Mouse (Mus musculus): Measurements from ENCODE around the gene Marco. TPM values are rescaled to one million over a fixed set of nuclear protein-coding genes. Genes with fewer than 3 reads are reported as not detected.

The Marco gene
- 0.17 and 0.37 TPM in 2 replicates for polyA plus RNA-seq (2014; fragmentation: Nextera tagmentation; extraction: Ambion mirVana)

- 71% methylated on average over 1 of the region's 1 CpGs for WGBS
- no peaks in the 10 kb centered on the region for H3K27me3 ChIP-seq (ENCODE audit: control insufficient read depth, insufficient read depth, low read length)
- H3K27ac ChIP-seq (ENCODE audit: low read depth, low read length), result no peak within 1 kb of the TSS
- no peak within 1 kb of the TSS for H3K4me2 ChIP-seq (replicated peaks; ENCODE audit: low read depth, low read length)
- ATAC-seq (ENCODE audit: low FRiP score), result no peak
- DNase-seq (ENCODE audit: low spot score), result no peak
- H3K4me3 ChIP-seq (ENCODE audit: low read depth, low read length), result no peak within 1 kb of the TSS
- no peaks in the 10 kb centered on the region for H3K9me3 ChIP-seq (ENCODE audit: control insufficient read depth, low read length)
- no peaks in the 10 kb centered on the region for H3K4me1 ChIP-seq (replicated peaks; ENCODE audit: control insufficient read depth, insufficient read depth, low read length)
- H3K36me3 ChIP-seq (ENCODE audit: control insufficient read depth, insufficient read depth, low read length), result no peaks in the 10 kb centered on the region
- H3K9ac ChIP-seq (ENCODE audit: low read depth, low read length), result no peak within 1 kb of the TSS
These were observed at the start of gene Marco for GRCm38 (mm10) chr1:120504924-120505323. Marco (minus strand) TSS chr1:120505024.

GRCm38 (mm10) chr1:120539506-120540029 is 34.7 kb upstream of the Marco start:
- H3K4me2 ChIP-seq (replicated peaks; ENCODE audit: low read depth, low read length), result no peak overlapping the region
- H3K27ac ChIP-seq (ENCODE audit: low read depth, low read length), result no peak overlapping the region
- no peaks in the 10 kb centered on the region for H3K4me1 ChIP-seq (replicated peaks; ENCODE audit: control insufficient read depth, insufficient read depth, low read length)
- no peak overlapping the region for H3K9ac ChIP-seq (ENCODE audit: low read depth, low read length)
- H3K4me3 ChIP-seq (ENCODE audit: low read depth, low read length), result no peak overlapping the region
- no peaks in the 10 kb centered on the region for H3K36me3 ChIP-seq (ENCODE audit: control insufficient read depth, insufficient read depth, low read length)
- no peak for DNase-seq (ENCODE audit: low spot score)
- no peaks in the 10 kb centered on the region for H3K27me3 ChIP-seq (ENCODE audit: control insufficient read depth, insufficient read depth, low read length)
- no peaks in the 10 kb centered on the region for H3K9me3 ChIP-seq (ENCODE audit: control insufficient read depth, low read length)
- 89% methylated on average over 7 of the region's 7 CpGs for WGBS
- ATAC-seq (ENCODE audit: low FRiP score), result no peak

GRCm38 (mm10) chr1:120536998-120537397 is 32.2 kb upstream of the Marco start:
- Histone ChIP-seq H3K36me3 (ENCODE audit: control insufficient read depth, insufficient read depth, low read length) (no peaks in the 10 kb centered on the region), H3K4me1 (replicated peaks; ENCODE audit: control insufficient read depth, insufficient read depth, low read length) (no peaks in the 10 kb centered on the region), H3K27ac (ENCODE audit: low read depth, low read length) (no peak overlapping the region), H3K4me3 (ENCODE audit: low read depth, low read length) (no peak overlapping the region), H3K9me3 (ENCODE audit: control insufficient read depth, low read length) (no peaks in the 10 kb centered on the region), H3K4me2 (replicated peaks; ENCODE audit: low read depth, low read length) (no peak overlapping the region), H3K9ac (ENCODE audit: low read depth, low read length) (no peak overlapping the region), H3K27me3 (ENCODE audit: control insufficient read depth, insufficient read depth, low read length) (no peaks in the 10 kb centered on the region)
- no peak for DNase-seq (ENCODE audit: low spot score)
- ATAC-seq (ENCODE audit: low FRiP score), result no peak
- WGBS, result 83% methylated on average over 1 of the region's 1 CpGs

- ATAC-seq (ENCODE audit: low FRiP score), result no peak
- H3K4me1 ChIP-seq (replicated peaks; ENCODE audit: control insufficient read depth, insufficient read depth, low read length), result no peaks in the 10 kb centered on the region
These were observed 31.1 kb upstream of the Marco start for GRCm38 (mm10) chr1:120535919-120536318.

GRCm38 (mm10) chr1:120532321-120532916 is 27.6 kb upstream of the Marco start:
- no peaks in the 10 kb centered on the region for H3K9me3 ChIP-seq (ENCODE audit: control insufficient read depth, low read length)
- no peak for DNase-seq (ENCODE audit: low spot score)
- WGBS, result 83% methylated on average over 6 of the region's 6 CpGs
- no peaks in the 10 kb centered on the region for H3K36me3 ChIP-seq (ENCODE audit: control insufficient read depth, insufficient read depth, low read length)
- no peaks in the 10 kb centered on the region for H3K4me1 ChIP-seq (replicated peaks; ENCODE audit: control insufficient read depth, insufficient read depth, low read length)
- ATAC-seq (ENCODE audit: low FRiP score), result no peak
- no peak overlapping the region for H3K27ac ChIP-seq (ENCODE audit: low read depth, low read length)
- no peak overlapping the region for H3K4me3 ChIP-seq (ENCODE audit: low read depth, low read length)
- H3K4me2 ChIP-seq (replicated peaks; ENCODE audit: low read depth, low read length), result no peak overlapping the region
- H3K9ac ChIP-seq (ENCODE audit: low read depth, low read length), result no peak overlapping the region
- H3K27me3 ChIP-seq (ENCODE audit: control insufficient read depth, insufficient read depth, low read length), result no peaks in the 10 kb centered on the region

More at GRCm38 (mm10) chr1:120535919-120536318, 31.1 kb upstream of the Marco start:
- Histone ChIP-seq H3K9me3 (ENCODE audit: control insufficient read depth, low read length) (no peaks in the 10 kb centered on the region), H3K27ac (ENCODE audit: low read depth, low read length) (no peak overlapping the region), H3K9ac (ENCODE audit: low read depth, low read length) (no peak overlapping the region), H3K27me3 (ENCODE audit: control insufficient read depth, insufficient read depth, low read length) (no peaks in the 10 kb centered on the region), H3K36me3 (ENCODE audit: control insufficient read depth, insufficient read depth, low read length) (no peaks in the 10 kb centered on the region), H3K4me2 (replicated peaks; ENCODE audit: low read depth, low read length) (no peak overlapping the region), H3K4me3 (ENCODE audit: low read depth, low read length) (no peak overlapping the region)
- WGBS, result 91% methylated on average over 1 of the region's 1 CpGs
- no peak for DNase-seq (ENCODE audit: low spot score)

GRCm38 (mm10) chr1:120531770-120532169 is 26.9 kb upstream of the Marco start:
- 71% methylated on average over 3 of the region's 3 CpGs for WGBS
- Histone ChIP-seq H3K4me1 (replicated peaks; ENCODE audit: control insufficient read depth, insufficient read depth, low read length) (no peaks in the 10 kb centered on the region), H3K4me2 (replicated peaks; ENCODE audit: low read depth, low read length) (no peak overlapping the region), H3K9me3 (ENCODE audit: control insufficient read depth, low read length) (no peaks in the 10 kb centered on the region), H3K36me3 (ENCODE audit: control insufficient read depth, insufficient read depth, low read length) (no peaks in the 10 kb centered on the region), H3K4me3 (ENCODE audit: low read depth, low read length) (no peak overlapping the region), H3K27ac (ENCODE audit: low read depth, low read length) (no peak overlapping the region), H3K27me3 (ENCODE audit: control insufficient read depth, insufficient read depth, low read length) (no peaks in the 10 kb centered on the region), H3K9ac (ENCODE audit: low read depth, low read length) (no peak overlapping the region)
- DNase-seq (ENCODE audit: low spot score) (no peak), ATAC-seq (ENCODE audit: low FRiP score) (no peak)

GRCm38 (mm10) chr1:120529881-120530280 is 25.1 kb upstream of the Marco start:
- Histone ChIP-seq H3K4me1 (replicated peaks; ENCODE audit: control insufficient read depth, insufficient read depth, low read length) (no peaks in the 10 kb centered on the region), H3K4me2 (replicated peaks; ENCODE audit: low read depth, low read length) (no peak overlapping the region), H3K27me3 (ENCODE audit: control insufficient read depth, insufficient read depth, low read length) (no peaks in the 10 kb centered on the region), H3K9me3 (ENCODE audit: control insufficient read depth, low read length) (no peaks in the 10 kb centered on the region), H3K4me3 (ENCODE audit: low read depth, low read length) (no peak overlapping the region), H3K9ac (ENCODE audit: low read depth, low read length) (no peak overlapping the region), H3K36me3 (ENCODE audit: control insufficient read depth, insufficient read depth, low read length) (no peaks in the 10 kb centered on the region), H3K27ac (ENCODE audit: low read depth, low read length) (no peak overlapping the region)
- ATAC-seq (ENCODE audit: low FRiP score), result no peak
- no peak for DNase-seq (ENCODE audit: low spot score)
- WGBS, result 77% methylated on average over 2 of the region's 2 CpGs

GRCm38 (mm10) chr1:120517618-120518017 is 12.8 kb upstream of the Marco start:
- no peaks in the 10 kb centered on the region for H3K36me3 ChIP-seq (ENCODE audit: control insufficient read depth, insufficient read depth, low read length)
- no peak overlapping the region for H3K27ac ChIP-seq (ENCODE audit: low read depth, low read length)
- DNase-seq (ENCODE audit: low spot score), result no peak
- H3K4me3 ChIP-seq (ENCODE audit: low read depth, low read length), result no peak overlapping the region
- H3K4me2 ChIP-seq (replicated peaks; ENCODE audit: low read depth, low read length), result no peak overlapping the region
- H3K27me3 ChIP-seq (ENCODE audit: control insufficient read depth, insufficient read depth, low read length), result no peaks in the 10 kb centered on the region
- no peaks in the 10 kb centered on the region for H3K4me1 ChIP-seq (replicated peaks; ENCODE audit: control insufficient read depth, insufficient read depth, low read length)
- no peak overlapping the region for H3K9ac ChIP-seq (ENCODE audit: low read depth, low read length)
- ATAC-seq (ENCODE audit: low FRiP score), result no peak
- H3K9me3 ChIP-seq (ENCODE audit: control insufficient read depth, low read length), result no peaks in the 10 kb centered on the region
- 83% methylated on average over 7 of the region's 7 CpGs for WGBS

DNA sequence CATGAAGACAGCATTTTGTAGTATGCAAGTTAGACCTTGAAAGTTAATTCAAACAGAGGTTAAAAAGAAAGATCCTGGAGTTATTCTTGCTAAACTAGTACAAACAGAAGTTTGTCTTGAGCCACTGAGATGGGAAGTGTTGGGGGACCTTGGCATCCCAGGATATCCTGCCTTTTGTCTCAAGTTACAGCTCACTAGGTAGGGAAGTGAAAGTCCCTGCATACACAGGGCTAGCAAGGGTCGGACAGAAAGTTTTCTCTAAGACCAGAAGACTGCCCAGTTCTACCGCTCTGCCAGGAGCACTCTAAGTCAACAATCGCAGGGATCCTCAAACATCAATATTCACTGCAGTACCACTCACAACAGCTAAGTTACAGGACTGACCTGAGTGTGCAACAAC is 5.5 kb upstream of the Marco start:
- H3K36me3 ChIP-seq (ENCODE audit: control insufficient read depth, insufficient read depth, low read length), result no peaks in the 10 kb centered on the region
- H3K9me3 ChIP-seq (ENCODE audit: control insufficient read depth, low read length), result no peaks in the 10 kb centered on the region
- DNase-seq (ENCODE audit: low spot score) (no peak), ATAC-seq (ENCODE audit: low FRiP score) (no peak)
- H3K4me1 ChIP-seq (replicated peaks; ENCODE audit: control insufficient read depth, insufficient read depth, low read length), result no peaks in the 10 kb centered on the region
- no peak overlapping the region for H3K27ac ChIP-seq (ENCODE audit: low read depth, low read length)
- no peak overlapping the region for H3K4me2 ChIP-seq (replicated peaks; ENCODE audit: low read depth, low read length)
- 81% methylated on average over 3 of the region's 3 CpGs for WGBS
- no peak overlapping the region for H3K9ac ChIP-seq (ENCODE audit: low read depth, low read length)
- no peaks in the 10 kb centered on the region for H3K27me3 ChIP-seq (ENCODE audit: control insufficient read depth, insufficient read depth, low read length)
- no peak overlapping the region for H3K4me3 ChIP-seq (ENCODE audit: low read depth, low read length)
